Comparison of ENCODE assay signal across 18 mouse cellular contexts in the genomic region with DNA sequence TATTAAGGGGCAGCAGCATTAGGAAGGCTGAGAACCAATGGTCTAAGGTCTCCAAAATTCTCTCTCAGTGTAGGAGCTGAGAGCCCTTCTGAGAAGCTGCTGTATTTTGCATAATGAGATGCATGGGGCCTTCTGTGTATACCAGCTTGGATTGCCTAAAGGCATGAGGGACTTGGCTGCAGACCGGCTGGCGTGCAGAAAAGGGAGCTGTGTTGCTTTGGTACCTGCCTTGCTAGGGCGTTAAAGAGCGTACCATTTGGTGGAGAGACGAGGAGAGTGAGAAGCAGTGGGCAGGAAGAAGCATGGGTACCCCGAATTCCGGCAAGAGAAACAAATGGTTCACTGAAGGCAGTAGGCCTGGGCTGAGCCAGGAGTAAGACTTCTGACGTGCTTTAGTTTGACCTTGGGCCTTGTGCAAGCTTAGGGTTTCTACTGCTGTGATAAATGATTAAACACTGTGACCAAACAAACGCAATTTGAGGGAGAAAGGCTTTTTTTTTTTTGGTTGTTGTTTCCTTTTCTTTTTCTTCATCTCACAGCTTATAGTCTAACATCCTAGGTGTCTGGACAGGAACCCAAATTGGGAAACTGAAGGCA.
A peak's percentile ranks its signal among the peaks of the same experiment; 100 is the strongest.
DNase-seq lines count a peak whose midpoint lies in the region; ATAC-seq and TF ChIP-seq lines count a peak whose summit lies in the region.
"Had no signal": no experiment of that assay in that cellular context is flagged by ENCODE, and none has a peak within 500 bp of the region (broad histone marks: within the 10 kb centered on the region; RNA-seq: fewer than 3 reads in every experiment).

No protein-coding gene starts in this region.

- peak; percentile 88 for ATAC-seq in forebrain, embryonic 14.5 days
- no peak for ATAC-seq in forebrain, embryonic 11.5 days (replicated peaks; ENCODE audit: low FRiP score)
- 0 out of 2 replicates have a peak, but pooled peaks have one; percentile 48 for ATAC-seq in midbrain, embryonic 13.5 days
- no peak for ATAC-seq in midbrain, embryonic 11.5 days (ENCODE audit: low FRiP score)
- ATAC-seq in megakaryocyte-erythroid progenitor cell, adult 5-6 weeks (replicated peaks; ENCODE audit: low FRiP score, low TSS enrichment, poor library complexity, severe bottlenecking) = no peak
- ATAC-seq: hindbrain, postnatal 0 days; Patski had no signal

- no peaks in the 10 kb centered on the region for H3K27me3 ChIP-seq in forebrain, embryonic 14.5 days (replicated peaks; ENCODE audit: control insufficient read depth, insufficient read depth, low read length)
- H3K27me3 ChIP-seq in forebrain, embryonic 11.5 days (ENCODE audit: control insufficient read depth, insufficient read depth, low read length) = no peaks in the 10 kb centered on the region
- H3K27me3 ChIP-seq in midbrain, embryonic 13.5 days = no peaks in the 10 kb centered on the region
- H3K27me3 ChIP-seq in midbrain, embryonic 11.5 days (ENCODE audit: control insufficient read depth, insufficient read depth, low read length) = no peaks in the 10 kb centered on the region
- H3K27me3 ChIP-seq: heart, embryonic 13.5 days; lung, embryonic 15.5 days; neural tube, embryonic 12.5 days; Patski; stomach, embryonic 15.5 days had no signal

- no peaks in the 10 kb centered on the region for H3K36me3 ChIP-seq in forebrain, embryonic 14.5 days (ENCODE audit: control insufficient read depth, insufficient read depth, low read length)
- H3K36me3 ChIP-seq in forebrain, embryonic 11.5 days (ENCODE audit: control insufficient read depth, insufficient read depth, low read length) = no peaks in the 10 kb centered on the region
- H3K36me3 ChIP-seq in midbrain, embryonic 13.5 days = no peaks in the 10 kb centered on the region
- H3K36me3 ChIP-seq in midbrain, embryonic 11.5 days (ENCODE audit: control insufficient read depth, insufficient read depth, low read length) = no peaks in the 10 kb centered on the region
- H3K36me3 ChIP-seq: heart, embryonic 13.5 days; lung, embryonic 15.5 days; neural tube, embryonic 12.5 days; stomach, embryonic 15.5 days had no signal

- no peak overlapping the region for H3K4me3 ChIP-seq in forebrain, embryonic 14.5 days (ENCODE audit: low read depth, low read length)
- no peak overlapping the region for H3K4me3 ChIP-seq in forebrain, embryonic 11.5 days (ENCODE audit: low read depth, low read length)
- H3K4me3 ChIP-seq in midbrain, embryonic 13.5 days (replicated peaks) = no peak overlapping the region
- no peak overlapping the region for H3K4me3 ChIP-seq in midbrain, embryonic 11.5 days (ENCODE audit: low read depth, low read length)
- H3K4me3 ChIP-seq: heart, embryonic 13.5 days; lung, embryonic 15.5 days; neural tube, embryonic 12.5 days; stomach, embryonic 15.5 days had no signal

- 43% methylated on average over 9 of the region's 9 CpGs for WGBS in forebrain, embryonic 14.5 days
- 72% methylated on average over 9 of the region's 9 CpGs for WGBS in forebrain, embryonic 11.5 days
- WGBS in midbrain, embryonic 13.5 days = 63% methylated on average over 9 of the region's 9 CpGs
- WGBS in midbrain, embryonic 11.5 days = 67% methylated on average over 9 of the region's 9 CpGs

- H3K9me3 ChIP-seq in forebrain, embryonic 14.5 days (replicated peaks; ENCODE audit: control insufficient read depth, low read length) = no peaks in the 10 kb centered on the region
- no peaks in the 10 kb centered on the region for H3K9me3 ChIP-seq in forebrain, embryonic 11.5 days (ENCODE audit: control insufficient read depth, low read length)
- no peaks in the 10 kb centered on the region for H3K9me3 ChIP-seq in midbrain, embryonic 13.5 days
- no peaks in the 10 kb centered on the region for H3K9me3 ChIP-seq in midbrain, embryonic 11.5 days (ENCODE audit: control insufficient read depth, low read length)
- H3K9me3 ChIP-seq: heart, embryonic 13.5 days; lung, embryonic 15.5 days; neural tube, embryonic 12.5 days; stomach, embryonic 15.5 days had no signal

- peak; percentile 78 for DNase-seq in forebrain, embryonic 14.5 days (ENCODE audit: low spot score)
- no peak for DNase-seq in forebrain, embryonic 11.5 days (ENCODE audit: low spot score)
- DNase-seq in midbrain, embryonic 11.5 days (ENCODE audit: low spot score, missing footprints) = no peak
- DNase-seq in brain, embryonic 14.5 days (ENCODE audit: low read depth) = peak; percentile 84
- peak; percentile 11 to 49 for DNase-seq in kidney, postnatal 25 days
- DNase-seq in testis, postnatal 10 days (ENCODE audit: low spot score) = no peak
- DNase-seq: heart, adult 11 months; heart, postnatal 36 days had no signal

- no peak for TF ChIP-seq POLR2A in brain, embryonic 14.5 days (IDR thresholded peaks at IDR 0.05; ENCODE audit: borderline replicate concordance, extremely low read depth, insufficient read depth, insufficient read length, poor library complexity, severe bottlenecking)

- peaks cover 5% of the 10 kb centered on the region; the same call in 1 of the 2 replicates for H3K4me1 ChIP-seq in forebrain, embryonic 14.5 days (ENCODE audit: control insufficient read depth, insufficient read depth, low read length)
- no peaks in the 10 kb centered on the region for H3K4me1 ChIP-seq in forebrain, embryonic 11.5 days (replicated peaks; ENCODE audit: control insufficient read depth, insufficient read depth, low read length)
- peaks cover 4% of the 10 kb centered on the region; the same call in 1 of the 2 replicates for H3K4me1 ChIP-seq in midbrain, embryonic 13.5 days (replicated peaks)
- H3K4me1 ChIP-seq in midbrain, embryonic 11.5 days (ENCODE audit: control insufficient read depth, insufficient read depth, low read length) = no peaks in the 10 kb centered on the region
- H3K4me1 ChIP-seq: heart, embryonic 13.5 days; lung, embryonic 15.5 days; neural tube, embryonic 12.5 days; stomach, embryonic 15.5 days had no signal

- H3K9ac ChIP-seq in forebrain, embryonic 14.5 days (ENCODE audit: low read length) = no peak overlapping the region
- H3K9ac ChIP-seq in forebrain, embryonic 11.5 days (ENCODE audit: low read length) = no peak overlapping the region
- H3K9ac ChIP-seq in midbrain, embryonic 13.5 days (replicated peaks) = no peak overlapping the region
- H3K9ac ChIP-seq in midbrain, embryonic 11.5 days (ENCODE audit: low read length) = no peak overlapping the region
- H3K9ac ChIP-seq: heart, embryonic 13.5 days; lung, embryonic 15.5 days; neural tube, embryonic 12.5 days; stomach, embryonic 15.5 days had no signal

- H3K27ac ChIP-seq in forebrain, embryonic 14.5 days (ENCODE audit: low read depth, low read length) = no peak overlapping the region
- no peak overlapping the region for H3K27ac ChIP-seq in forebrain, embryonic 11.5 days (ENCODE audit: low read depth, low read length)
- no peak overlapping the region for H3K27ac ChIP-seq in midbrain, embryonic 13.5 days
- H3K27ac ChIP-seq in midbrain, embryonic 11.5 days (ENCODE audit: low read depth, low read length) = no peak overlapping the region
- H3K27ac ChIP-seq: heart, embryonic 13.5 days; hindbrain, postnatal 0 days; lung, embryonic 15.5 days; macrophage; neural tube, embryonic 12.5 days; stomach, embryonic 15.5 days had no signal

- no peak overlapping the region for H3K4me2 ChIP-seq in forebrain, embryonic 14.5 days (ENCODE audit: low read length)
- H3K4me2 ChIP-seq in forebrain, embryonic 11.5 days (ENCODE audit: low read depth, low read length, severe bottlenecking) = no peak overlapping the region
- H3K4me2 ChIP-seq in midbrain, embryonic 13.5 days (replicated peaks) = 0 out of 2 replicates have a peak overlapping the region, but pooled peaks have one; percentile 6
- no peak overlapping the region for H3K4me2 ChIP-seq in midbrain, embryonic 11.5 days
- H3K4me2 ChIP-seq: heart, embryonic 13.5 days; liver, embryonic 11.5 days; lung, embryonic 15.5 days; neural tube, embryonic 12.5 days; stomach, embryonic 15.5 days had no signal

- no peak for TF ChIP-seq CTCF in brain, embryonic 14.5 days (IDR thresholded peaks at IDR 0.05; ENCODE audit: borderline replicate concordance, extremely low read depth, insufficient read depth, insufficient read length)

Comparison
In these comparisons a context has a peak if more than half of its experiments do, and no peak if none do; other contexts are left out.
1. ATAC-seq: peak in forebrain, embryonic 14.5 days (single experiment) and midbrain, embryonic 13.5 days (single experiment); none in forebrain, embryonic 11.5 days (single experiment), midbrain, embryonic 11.5 days (single experiment) and megakaryocyte-erythroid progenitor cell, adult 5-6 weeks (single experiment).
2. DNase-seq: peak in forebrain, embryonic 14.5 days (single experiment), brain, embryonic 14.5 days (single experiment) and kidney, postnatal 25 days (2 of 2); none in forebrain, embryonic 11.5 days (single experiment), midbrain, embryonic 11.5 days (single experiment) and testis, postnatal 10 days (single experiment).